Mouse (Mus musculus) cerebellum, adult 2 months (tissue): Measurements from ENCODE around the gene Irs1.

Experiments
- CTCF ChIP-seq: fragments of 200-500 bp; IDR thresholded peaks from 2 replicates; pipeline ENCODE4 v1.5.1; 2011; ENCODE audit warnings: low read depth, mild to moderate bottlenecking, control low read depth, low read length, moderate library complexity, borderline replicate concordance; ENCODE audit not compliant: insufficient read depth
- POLR2A ChIP-seq: fragments of 200-500 bp; IDR thresholded peaks from 2 replicates; pipeline ENCODE4 v1.6.1; 2011; ENCODE audit warnings: low read length, control low read depth, borderline replicate concordance; ENCODE audit not compliant: insufficient read depth

DNA sequence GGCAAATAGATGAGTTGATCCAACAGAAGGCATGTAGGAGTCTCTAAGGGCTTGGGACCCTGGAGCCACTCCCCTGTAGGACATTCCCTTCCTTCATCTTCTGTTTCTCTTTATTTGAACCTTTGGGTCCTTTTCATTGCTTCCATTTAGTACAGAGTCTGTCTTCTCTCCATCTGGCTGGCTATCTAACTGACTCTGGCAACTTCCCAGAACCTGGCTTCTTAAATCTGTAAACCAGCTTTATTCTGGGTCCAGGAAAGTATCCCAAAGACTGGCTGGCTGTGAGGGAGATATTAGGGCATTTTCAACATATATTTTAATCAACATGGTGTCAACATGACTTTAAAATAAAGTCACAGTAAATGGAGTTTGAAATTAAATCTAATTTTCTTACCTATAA is 62.4 kb downstream of the Irs1 start:
- TF ChIP-seq CTCF: no peak
- no peak for TF ChIP-seq POLR2A
